Mouse (Mus musculus) erythroblast, embryonic 14.5 days (primary cell): Measurements from ENCODE around the gene Hivep2. TPM values are rescaled to one million over a fixed set of nuclear protein-coding genes. Genes with fewer than 3 reads are reported as not detected.

Experiments used
- H3K27me3 ChIP-seq: 2 replicates; pipeline ENCODE4 v1.6.1; 2012; ENCODE audit warnings: inconsistent platforms; ENCODE audit not compliant: control insufficient read depth
- H3K36me3 ChIP-seq: 2 replicates; pipeline ENCODE4 v1.6.1; 2012; ENCODE audit warnings: mild to moderate bottlenecking, inconsistent platforms; ENCODE audit not compliant: control insufficient read depth
- H3K4me1 ChIP-seq: 2 replicates; pipeline ENCODE4 v1.6.1; 2012; ENCODE audit warnings: inconsistent platforms; ENCODE audit not compliant: control insufficient read depth
- H3K4me3 ChIP-seq: replicated peaks from 2 replicates; pipeline ENCODE3; 2012; ENCODE audit warnings: moderate library complexity, mild to moderate bottlenecking, inconsistent platforms
- H3K9me3 ChIP-seq: 2 replicates; pipeline ENCODE4 v1.6.1; 2012; ENCODE audit warnings: low read length, inconsistent platforms, mixed read lengths; ENCODE audit not compliant: control insufficient read depth
- GATA1 ChIP-seq: IDR thresholded peaks from 2 replicates; pipeline ENCODE4 v1.6.1; 2012; ENCODE audit warnings: low read length, inconsistent platforms, mixed read lengths
- TAL1 ChIP-seq: IDR thresholded peaks from 3 replicates; pipeline ENCODE4 v1.6.1; 2012; ENCODE audit warnings: low read length, inconsistent platforms, mixed read lengths
- polyA plus RNA-seq: library from polyadenylated mRNA; stranded (reverse); fragments of >175 nt; gene quantifications from 2 replicates; pipeline ENCODE4 v1.2.3, GENCODE M21; 2012

Hivep2 gene
- polyA plus RNA-seq, 1 experiment, result not detected

GRCm38 (mm10) chr10:13946498-13946897 is 19.4 kb upstream of the Hivep2 start:
- H3K36me3 ChIP-seq, result no peaks in the 10 kb centered on the region
- H3K4me3 ChIP-seq, result no peak overlapping the region
- TF ChIP-seq GATA1 (no peak), TAL1 (no peak)
- H3K9me3 ChIP-seq, result no peaks in the 10 kb centered on the region
- H3K4me1 ChIP-seq, result no peaks in the 10 kb centered on the region
- H3K27me3 ChIP-seq, result no peaks in the 10 kb centered on the region

- H3K4me3 ChIP-seq, result no peak overlapping the region
- H3K9me3 ChIP-seq, result no peaks in the 10 kb centered on the region; the same call in 1 of the 2 replicates
- H3K36me3 ChIP-seq, result no peaks in the 10 kb centered on the region
- peaks cover 7% of the 10 kb centered on the region for H3K4me1 ChIP-seq
- TF ChIP-seq GATA1, result no peak
- TF ChIP-seq TAL1, result no peak
- peaks cover 66% of the 10 kb centered on the region for H3K27me3 ChIP-seq
These were observed 2.9 kb upstream of the Hivep2 start for GRCm38 (mm10) chr10:13962965-13963364.

- no peaks in the 10 kb centered on the region for H3K36me3 ChIP-seq
- no peaks in the 10 kb centered on the region; the same call in 1 of the 2 replicates for H3K9me3 ChIP-seq
- H3K27me3 ChIP-seq, result peaks cover 77% of the 10 kb centered on the region
- peaks cover 7% of the 10 kb centered on the region for H3K4me1 ChIP-seq
- no peak for TF ChIP-seq GATA1
- no peak for TF ChIP-seq TAL1
- peak overlapping the region; percentile 48 for H3K4me3 ChIP-seq
These were observed 1.9 kb upstream of the Hivep2 start for GRCm38 (mm10) chr10:13963908-13964500.

- Histone ChIP-seq H3K36me3 (no peaks in the 10 kb centered on the region), H3K9me3 (no peaks in the 10 kb centered on the region; the same call in 1 of the 2 replicates), H3K4me1 (peaks cover 7% of the 10 kb centered on the region), H3K27me3 (peaks cover 80% of the 10 kb centered on the region), H3K4me3 (peak overlapping the region; percentile 48)
- no peak for TF ChIP-seq TAL1
- TF ChIP-seq GATA1, result no peak
These were observed 1.2 kb upstream of the Hivep2 start for GRCm38 (mm10) chr10:13964501-13965281.

- TF ChIP-seq GATA1 (no peak), TAL1 (no peak)
- Histone ChIP-seq H3K27me3 (peaks cover 87% of the 10 kb centered on the region), H3K4me3 (peak overlapping the region; percentile 52), H3K36me3 (no peaks in the 10 kb centered on the region), H3K4me1 (peaks cover 7% of the 10 kb centered on the region), H3K9me3 (no peaks in the 10 kb centered on the region; the same call in 1 of the 2 replicates)
These were observed 430 bp upstream of the Hivep2 start for GRCm38 (mm10) chr10:13965316-13965973.

- Histone ChIP-seq H3K4me1 (peaks cover 7% of the 10 kb centered on the region), H3K27me3 (peaks cover 81% of the 10 kb centered on the region), H3K9me3 (no peaks in the 10 kb centered on the region; the same call in 1 of the 2 replicates), H3K36me3 (no peaks in the 10 kb centered on the region), H3K4me3 (peak overlapping the region; percentile 52)
- no peak for TF ChIP-seq GATA1
- TF ChIP-seq TAL1, result no peak
These were observed 1.1 kb downstream of the Hivep2 start for GRCm38 (mm10) chr10:13966830-13967450.

GRCm38 (mm10) chr10:13967451-13968233 is 1.8 kb downstream of the Hivep2 start:
- H3K27me3 ChIP-seq, result peaks cover 74% of the 10 kb centered on the region
- peak overlapping the region; percentile 52 for H3K4me3 ChIP-seq
- no peak for TF ChIP-seq TAL1
- TF ChIP-seq GATA1, result no peak
- H3K4me1 ChIP-seq, result peaks cover 7% of the 10 kb centered on the region
- H3K9me3 ChIP-seq, result no peaks in the 10 kb centered on the region; the same call in 1 of the 2 replicates
- no peaks in the 10 kb centered on the region for H3K36me3 ChIP-seq

GRCm38 (mm10) chr10:13968234-13968555 is 2.3 kb downstream of the Hivep2 start:
- TF ChIP-seq TAL1 (no peak), GATA1 (no peak)
- Histone ChIP-seq H3K9me3 (no peaks in the 10 kb centered on the region; the same call in 1 of the 2 replicates), H3K4me1 (peaks cover 7% of the 10 kb centered on the region), H3K27me3 (peaks cover 68% of the 10 kb centered on the region), H3K36me3 (no peaks in the 10 kb centered on the region), H3K4me3 (no peak overlapping the region)
